Mouse (Mus musculus): Measurements from ENCODE around the gene Pigm.

Gene Pigm

DNA sequence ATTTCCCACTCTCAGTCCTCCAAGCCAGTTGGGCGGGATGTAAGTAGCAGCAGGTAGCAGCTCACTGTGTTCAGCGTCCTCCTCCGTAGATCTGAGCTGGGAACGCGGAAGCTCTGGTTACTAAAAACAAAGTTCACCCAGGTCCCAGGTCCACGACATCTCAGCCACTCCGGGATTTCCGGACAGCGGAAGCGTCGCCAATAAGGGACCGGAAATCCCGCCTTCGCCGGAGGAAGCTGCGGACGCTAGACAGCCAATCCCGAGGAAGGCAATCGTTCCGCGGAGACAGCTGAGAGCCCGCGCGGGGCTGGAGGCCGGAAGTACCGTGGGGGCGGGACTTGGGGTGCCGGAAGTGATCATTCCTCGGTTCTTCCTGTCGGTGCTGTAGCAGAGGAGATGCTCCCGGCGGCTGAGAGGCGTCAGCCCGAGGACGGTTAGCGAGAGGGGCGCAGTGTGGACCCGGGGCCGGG, at the start of gene Pigm:
Pigm (plus strand) TSS at position 349 of the 470 bp plus-strand sequence.
- DNase-seq = peak; percentile 97

DNA sequence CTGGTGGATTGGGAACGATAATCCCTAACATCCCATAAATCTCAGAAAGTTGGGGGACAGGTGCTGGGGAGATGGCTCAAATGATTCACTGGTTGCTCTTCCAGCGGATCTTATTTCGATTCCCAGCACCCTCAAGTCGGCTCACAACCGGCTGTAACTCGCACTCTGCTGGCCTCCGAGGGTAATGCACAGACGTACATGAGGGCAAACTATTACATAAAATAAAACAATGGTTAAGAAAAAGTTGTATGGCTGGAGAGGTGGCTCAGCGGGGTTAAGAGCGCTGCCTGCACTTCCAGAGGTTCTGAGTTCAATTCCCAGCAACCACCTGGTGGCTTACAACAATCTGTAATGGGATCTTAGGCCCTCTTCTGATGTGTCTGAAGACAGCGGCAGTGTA, 49.7 kb upstream of the Pigm start:
- no peak for DNase-seq

DNA sequence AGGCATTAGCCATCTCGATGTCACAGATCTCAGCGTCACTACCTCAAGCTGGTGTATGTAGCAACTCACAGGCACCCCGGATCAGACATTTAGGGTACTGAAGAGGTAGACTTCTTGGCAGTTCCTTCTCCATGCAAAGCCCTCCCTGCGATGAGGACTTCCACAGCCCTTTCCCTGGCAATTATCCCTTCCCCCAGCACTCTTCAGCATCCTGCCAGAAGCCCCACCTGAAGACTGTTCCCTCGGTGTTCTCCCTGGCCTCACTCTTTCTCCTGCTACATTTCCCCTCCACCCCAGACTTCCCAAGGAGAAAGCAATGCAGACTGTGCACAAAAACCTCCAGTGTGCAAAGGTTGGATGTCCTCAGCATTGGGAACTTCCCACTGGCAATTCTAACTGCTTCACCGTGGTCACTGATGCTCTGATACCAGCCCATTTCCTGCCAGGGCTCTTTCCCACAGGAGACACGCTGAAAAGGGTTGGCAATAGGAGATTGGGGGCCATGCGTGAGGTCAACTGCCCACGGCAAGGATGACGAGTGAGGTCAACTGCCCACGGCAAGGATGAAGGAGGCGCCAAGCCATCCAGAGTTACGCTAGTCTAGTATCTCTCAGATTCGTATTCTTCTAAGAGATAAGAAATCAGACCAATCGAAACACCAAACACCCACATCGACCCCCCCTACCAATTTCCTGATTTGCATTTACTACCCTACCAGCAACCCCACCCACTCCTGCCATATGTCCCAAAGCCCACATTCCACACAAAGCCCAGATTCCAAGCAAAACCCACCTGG, 48.9 kb upstream of the Pigm start:
- peak; percentile 61 for DNase-seq

DNA sequence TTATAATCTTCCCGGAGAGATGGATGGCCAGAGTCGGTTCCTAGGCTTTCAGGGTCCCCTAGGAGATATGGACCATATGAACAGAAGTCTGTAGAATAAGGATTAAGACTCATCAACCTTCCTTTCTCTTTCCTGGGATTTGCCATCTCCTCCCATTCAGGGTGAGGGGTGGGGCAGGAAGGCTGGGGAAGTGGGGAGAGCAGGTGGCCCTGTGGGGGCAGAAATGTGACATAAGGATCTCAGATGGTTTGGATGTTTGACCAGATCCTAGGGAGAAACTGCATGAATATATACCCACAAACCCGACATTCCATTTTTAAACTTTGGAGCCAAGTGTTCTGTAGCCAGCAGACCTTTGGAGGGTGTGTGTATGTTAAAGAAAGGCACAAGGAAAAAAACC, 48.3 kb upstream of the Pigm start:
- DNase-seq = no peak

DNA sequence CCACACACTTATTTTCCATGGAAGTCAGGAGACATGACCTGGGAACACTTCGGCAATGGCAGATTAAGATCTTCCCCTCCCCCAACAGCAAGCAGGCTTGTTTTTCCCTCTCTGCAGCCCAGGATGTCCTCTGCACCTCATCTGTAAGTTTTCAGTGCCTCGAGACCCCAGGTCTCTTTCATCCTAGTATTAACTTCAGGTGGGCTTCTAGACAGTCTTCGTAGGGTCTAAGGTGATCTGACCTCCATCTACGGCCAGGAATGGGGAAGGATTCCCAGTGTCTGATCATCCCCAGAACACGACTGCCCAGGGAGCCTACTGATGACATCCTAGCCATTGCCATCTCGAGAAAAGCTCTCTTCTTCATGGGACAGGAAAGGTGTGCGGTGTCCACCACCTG, 47.9 kb upstream of the Pigm start:
- DNase-seq = no peak

DNA sequence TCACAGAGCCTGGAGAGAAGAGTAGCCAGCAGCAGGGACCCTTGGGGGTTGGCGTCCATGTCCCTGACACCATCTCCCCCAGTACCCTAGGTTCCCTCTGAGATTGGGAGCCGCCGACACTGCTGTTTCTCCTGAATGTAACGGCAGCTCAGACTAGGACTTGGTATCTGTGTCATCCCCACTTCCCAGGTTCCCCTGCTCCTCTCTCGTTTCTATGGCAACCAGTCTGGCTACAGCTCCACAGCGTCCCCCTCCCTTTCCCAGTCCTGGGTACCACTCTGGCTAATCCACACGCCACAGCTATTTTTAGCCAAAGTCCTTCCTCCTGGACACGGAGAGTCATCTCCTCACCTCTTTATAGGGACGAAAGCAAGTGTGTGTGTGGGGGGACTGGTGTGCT, 47.2 kb upstream of the Pigm start, which contains the start of gene Kcnj9:
Kcnj9 (minus strand) TSS at position 188 of the 400 bp plus-strand sequence.
- peak; percentile 83 for DNase-seq

DNA sequence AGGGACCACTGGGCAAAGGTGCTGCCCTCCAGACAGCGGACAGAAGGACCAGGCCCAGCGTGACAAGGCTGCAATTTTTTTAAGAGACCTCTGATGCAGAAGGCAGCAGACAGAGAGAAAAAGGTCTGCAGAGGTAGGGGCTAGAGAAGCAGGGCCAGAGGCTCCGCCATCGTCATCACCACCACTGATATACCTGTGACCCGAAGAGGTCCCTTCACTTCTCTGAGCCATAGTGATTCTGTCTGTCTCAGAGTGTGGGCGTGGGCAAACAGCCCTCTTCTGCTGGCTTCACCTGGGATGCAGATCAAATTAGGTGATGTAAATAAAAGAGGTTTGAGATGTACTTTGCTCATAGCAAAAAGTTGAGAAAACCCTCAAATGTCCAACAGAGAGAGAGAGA, 46.7 kb upstream of the Pigm start:
- DNase-seq = no peak

DNA sequence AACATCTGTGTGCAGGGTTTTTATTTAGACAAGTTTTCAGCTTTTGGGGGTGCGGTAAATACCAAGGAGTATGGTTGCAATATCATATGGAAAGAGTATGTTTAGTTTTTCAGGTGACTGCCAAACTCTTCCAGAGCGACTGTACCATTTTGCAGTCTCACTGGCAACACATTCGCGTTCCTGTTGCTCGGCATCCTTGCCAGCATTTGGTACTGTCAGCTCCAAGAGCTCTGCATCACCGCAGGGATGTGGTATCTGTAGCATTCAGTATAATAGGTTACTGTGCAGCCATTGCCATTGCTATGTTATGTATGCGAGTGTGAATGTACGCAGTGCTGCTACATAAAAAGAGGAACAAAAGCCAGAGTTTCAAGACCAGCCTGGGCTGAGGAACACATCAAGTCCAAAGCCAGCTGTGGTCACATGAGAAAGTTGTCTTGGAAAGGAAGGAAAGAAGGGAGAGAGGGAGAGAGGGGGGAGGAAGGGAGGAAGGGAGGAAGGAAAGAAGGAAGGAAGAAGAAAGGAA, 44.9 kb upstream of the Pigm start:
- DNase-seq = peak; percentile 48

DNA sequence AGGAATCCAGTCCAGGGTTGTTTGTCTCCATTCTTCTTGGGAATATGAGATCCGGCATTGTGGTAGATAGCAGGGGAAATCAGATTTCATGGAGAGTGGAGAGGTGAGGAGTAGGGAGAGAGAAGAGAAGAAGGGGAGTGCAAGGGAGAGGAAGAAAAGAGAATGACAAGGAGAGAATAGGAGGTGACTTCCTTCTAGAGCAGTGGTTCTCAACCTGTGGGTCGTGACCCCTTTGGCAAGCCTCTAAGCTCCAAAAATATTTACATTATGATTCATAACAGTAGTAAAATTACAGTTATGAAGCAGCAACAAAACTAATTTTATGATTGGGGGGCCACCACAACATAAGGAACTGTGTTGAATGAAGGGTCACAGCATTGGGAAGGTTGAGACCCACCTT, 43.4 kb upstream of the Pigm start:
- no peak for DNase-seq

DNA sequence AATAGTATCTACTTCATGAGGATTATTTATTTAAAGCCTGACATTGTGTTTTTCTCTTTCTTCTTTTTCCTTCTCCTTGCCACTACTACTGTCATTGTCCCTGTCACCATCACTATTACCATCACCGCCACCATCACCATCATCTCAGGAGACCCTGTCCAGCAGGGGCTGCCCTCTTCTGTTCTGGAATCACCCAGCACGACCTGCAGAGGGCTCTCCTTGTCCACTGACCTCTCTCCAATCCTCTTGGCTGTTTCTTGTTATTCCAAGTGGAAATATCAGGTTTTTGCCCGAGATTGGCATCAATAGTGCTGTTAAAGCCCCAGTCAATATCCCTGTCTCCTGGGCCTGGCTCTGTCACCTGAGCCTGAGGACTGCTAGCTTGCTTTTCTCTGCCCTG, 42.8 kb upstream of the Pigm start:
- no peak for DNase-seq

DNA sequence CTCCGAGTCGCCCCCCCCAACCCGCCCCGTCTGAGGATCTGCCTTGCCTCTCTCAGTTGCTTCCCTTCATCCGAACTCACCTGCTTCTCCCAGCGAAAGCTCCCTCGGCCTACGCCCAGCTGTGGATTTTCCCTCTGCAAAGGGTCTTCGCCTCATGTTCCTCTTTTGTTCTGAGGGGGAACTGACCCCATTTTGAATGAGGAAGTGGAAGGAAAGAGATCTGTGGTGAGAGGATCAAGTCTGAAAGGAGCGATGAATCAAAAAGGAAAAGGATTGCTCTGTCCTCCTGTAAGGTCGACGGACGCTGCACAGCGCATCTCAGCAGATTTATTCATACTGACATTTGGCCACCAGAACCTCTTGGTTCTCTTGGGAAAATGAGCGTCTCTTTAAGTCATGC, 40.5 kb upstream of the Pigm start:
- no peak for DNase-seq

DNA sequence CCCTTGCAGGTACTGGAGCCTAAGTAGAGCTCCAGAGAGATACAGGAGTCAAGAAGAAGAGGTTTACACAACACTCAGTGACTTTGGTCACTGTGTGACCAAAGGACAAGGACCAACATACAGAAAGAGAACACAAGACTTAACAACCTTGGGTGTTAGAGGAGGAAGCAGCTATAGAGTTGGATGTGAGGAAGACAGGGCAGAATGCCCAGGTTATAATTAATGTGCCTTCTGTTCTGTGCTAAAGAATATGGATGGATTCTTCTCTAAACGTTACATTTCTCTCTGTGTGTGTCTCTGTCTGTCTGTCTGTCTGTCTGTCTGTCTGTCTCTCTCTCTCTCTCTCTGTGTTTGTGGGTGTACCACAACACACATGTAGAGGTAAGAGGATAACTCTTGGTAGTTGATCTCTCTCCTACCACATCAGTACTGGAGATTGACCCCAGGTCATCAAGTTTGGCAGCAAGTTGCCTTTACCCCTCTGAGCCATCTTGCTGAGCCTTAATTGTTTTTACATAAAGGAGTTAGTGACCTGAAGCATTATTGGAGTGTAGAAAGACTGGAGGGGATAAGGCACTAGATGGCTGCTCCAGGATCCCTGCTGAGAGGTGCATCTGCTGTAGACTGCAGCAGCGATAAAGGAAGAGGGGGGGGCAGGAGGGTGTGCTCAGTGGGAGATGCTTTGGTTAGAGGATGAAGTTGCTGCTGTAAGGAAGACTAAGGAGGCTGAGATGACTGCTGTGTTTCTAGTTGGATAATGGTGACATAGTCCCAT, 38.7 kb upstream of the Pigm start:
- DNase-seq = no peak

DNA sequence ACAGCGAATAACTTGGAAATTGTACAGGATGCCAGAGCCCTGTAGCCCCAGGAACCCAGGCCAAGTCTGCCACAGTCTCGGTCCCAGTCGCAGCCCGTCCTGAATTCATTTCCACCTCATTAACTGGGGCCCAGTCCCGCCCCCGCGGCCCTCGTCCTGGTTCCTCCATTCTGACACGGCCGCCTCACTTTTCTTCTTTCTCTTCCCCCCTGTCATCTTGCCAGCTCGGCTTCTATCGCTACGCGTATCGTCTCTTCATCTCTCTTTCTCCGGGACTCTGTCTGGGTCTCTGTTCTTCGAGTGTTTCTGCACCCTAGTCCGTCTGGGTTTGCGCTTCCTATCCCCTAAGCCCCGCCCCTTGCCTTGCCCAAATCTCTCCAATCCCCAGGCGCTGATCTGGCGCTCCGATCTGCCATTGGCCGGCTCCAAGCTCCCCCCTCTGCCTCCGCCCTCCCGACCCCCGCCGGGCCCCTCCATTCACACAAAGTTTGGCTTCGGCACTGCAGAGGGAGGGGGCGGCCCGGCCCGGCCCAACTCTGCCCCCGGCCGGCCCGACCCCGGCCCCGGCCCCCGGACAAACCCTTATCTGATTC, 35.5 kb upstream of the Pigm start, which contains the start of gene Kcnj10:
Kcnj10 (plus strand) TSS at position 482 of the 593 bp plus-strand sequence.
- peak; percentile 73 for DNase-seq

DNA sequence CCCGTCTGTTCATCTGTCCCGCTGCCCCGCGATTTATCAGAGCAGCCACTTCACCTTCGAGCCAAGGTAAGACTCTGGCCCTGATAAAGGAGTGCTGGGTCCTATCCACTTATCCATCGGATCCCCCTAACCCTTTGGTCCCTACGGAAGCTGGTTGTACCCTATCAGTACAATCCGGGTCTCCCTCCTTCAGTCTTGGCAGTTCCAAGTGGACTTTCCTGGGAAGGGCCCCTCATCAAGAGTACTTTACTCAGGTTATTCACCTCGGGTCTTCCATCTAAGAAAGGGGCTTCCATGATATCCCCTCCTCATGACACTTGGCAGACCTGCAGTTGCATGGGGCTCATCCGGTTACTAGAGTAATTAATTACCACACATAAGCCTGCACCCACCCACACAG, 35.0 kb upstream of the Pigm start:
- DNase-seq = no peak

DNA sequence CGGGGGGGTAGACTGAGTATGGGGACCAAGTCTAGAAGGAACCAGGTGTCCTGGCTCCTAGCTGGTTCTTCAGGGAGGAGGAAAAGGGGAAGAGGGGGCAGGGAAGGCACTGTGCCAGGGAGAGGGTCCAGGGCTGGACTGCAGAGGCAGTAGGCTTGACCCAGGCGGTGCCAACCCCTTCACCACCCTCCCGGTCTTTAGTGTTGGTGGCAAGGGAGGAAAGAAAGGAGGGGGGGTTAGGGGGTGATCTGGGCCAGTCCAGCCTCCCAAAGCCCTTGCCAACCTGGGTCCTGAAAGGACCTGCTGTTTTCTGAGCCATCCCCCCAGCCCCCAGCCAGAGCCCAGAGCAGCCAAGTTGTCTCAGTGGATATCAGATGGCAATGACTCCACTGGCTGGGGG, 33.6 kb upstream of the Pigm start:
- peak; percentile 55 for DNase-seq

DNA sequence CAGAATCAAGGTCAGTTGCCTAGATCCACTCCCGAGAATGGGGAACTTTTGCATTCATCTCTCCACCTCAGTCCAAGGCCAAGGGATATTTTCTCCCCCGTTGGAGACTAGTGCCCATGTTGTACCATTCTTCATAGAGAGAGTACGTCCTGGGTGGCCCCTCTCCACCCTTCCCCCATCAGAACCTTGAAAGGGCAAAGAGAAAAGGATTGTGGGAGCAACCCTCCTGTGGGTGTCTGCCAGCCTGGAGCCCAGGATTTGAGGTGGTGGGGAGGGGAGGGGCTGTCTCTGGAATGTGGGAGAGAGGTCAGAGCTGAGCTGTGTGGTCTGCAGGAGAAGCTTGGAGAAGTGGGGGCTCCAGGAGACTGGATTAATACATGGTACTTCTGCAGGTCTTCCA, 32.4 kb upstream of the Pigm start:
- DNase-seq = no peak

DNA sequence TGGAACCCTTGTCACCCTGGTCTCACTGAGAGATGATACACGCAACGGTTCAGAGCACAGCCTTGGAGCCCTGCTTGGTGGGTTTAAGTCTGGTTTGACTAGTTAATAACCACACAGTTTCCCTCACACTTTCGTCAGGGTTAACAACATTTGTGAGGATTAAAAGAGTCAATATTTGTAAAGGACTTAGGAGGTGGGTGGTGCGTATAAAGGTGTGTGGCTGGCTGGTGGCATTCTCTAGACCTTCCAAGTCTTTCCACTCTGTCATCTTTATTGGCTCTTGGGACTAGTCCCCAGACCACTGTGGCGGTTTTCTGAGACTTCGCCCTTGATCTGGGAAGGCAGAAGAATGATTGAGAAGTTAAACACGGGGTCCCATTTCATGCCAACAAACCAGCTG, 31.5 kb upstream of the Pigm start:
- no peak for DNase-seq

DNA sequence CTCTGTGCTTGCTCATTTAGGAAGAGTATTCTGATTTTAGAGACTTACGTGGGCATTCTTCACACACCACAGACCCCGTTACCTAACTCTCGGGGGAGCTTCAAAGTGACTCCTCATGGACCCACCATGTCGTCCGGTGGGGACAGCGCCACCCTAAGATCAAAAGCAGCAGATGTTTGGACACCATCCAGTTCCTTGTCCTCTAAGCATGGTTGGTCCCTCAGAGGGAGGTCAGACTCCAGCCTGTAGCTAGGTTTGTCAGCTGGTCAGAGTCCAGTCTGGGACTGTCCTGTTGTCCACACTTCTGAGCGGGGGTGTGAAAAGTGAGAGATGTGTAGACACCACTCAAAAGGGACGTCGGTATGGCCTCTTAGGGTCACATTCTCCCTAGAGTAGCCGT, 29.6 kb upstream of the Pigm start:
- no peak for DNase-seq

DNA sequence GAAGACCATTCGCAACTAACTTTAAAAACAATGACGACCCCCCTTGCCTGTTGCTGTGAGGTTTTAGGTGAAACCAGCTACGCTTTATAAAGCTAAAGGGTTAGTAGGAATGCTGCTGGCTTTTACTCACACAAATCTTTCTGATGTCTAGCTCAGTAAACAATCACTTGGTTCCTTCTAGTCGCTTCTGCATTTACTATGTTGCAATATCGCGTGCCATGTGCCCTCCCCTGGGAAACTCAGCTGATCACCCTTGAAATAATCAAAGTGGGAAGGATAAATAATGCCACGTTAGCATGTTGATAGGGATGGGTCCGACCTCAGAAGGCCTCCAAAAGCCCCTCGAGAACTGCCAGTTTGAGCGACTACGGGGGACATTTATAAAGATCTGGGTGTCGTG, 29.0 kb upstream of the Pigm start:
- no peak for DNase-seq

DNA sequence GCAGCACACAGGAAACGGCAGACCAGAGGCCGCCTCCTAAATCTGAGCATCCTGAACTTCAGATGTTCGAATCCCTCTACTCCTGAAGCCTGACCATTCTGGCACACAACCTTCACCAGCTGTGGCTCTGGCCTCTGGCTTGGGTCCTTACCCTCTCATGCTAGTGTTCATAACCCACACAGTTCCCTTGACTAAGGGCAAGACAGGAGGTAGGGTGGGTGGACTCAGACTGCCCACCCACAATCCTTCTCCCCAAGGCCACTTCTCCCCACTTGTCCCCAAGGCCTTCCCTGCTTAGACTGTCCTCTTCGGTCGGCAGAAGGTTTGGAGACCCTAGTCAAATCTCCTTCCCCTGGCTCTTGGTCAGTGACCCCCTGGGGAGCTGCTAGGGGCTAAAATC, 26.8 kb upstream of the Pigm start:
- no peak for DNase-seq

DNA sequence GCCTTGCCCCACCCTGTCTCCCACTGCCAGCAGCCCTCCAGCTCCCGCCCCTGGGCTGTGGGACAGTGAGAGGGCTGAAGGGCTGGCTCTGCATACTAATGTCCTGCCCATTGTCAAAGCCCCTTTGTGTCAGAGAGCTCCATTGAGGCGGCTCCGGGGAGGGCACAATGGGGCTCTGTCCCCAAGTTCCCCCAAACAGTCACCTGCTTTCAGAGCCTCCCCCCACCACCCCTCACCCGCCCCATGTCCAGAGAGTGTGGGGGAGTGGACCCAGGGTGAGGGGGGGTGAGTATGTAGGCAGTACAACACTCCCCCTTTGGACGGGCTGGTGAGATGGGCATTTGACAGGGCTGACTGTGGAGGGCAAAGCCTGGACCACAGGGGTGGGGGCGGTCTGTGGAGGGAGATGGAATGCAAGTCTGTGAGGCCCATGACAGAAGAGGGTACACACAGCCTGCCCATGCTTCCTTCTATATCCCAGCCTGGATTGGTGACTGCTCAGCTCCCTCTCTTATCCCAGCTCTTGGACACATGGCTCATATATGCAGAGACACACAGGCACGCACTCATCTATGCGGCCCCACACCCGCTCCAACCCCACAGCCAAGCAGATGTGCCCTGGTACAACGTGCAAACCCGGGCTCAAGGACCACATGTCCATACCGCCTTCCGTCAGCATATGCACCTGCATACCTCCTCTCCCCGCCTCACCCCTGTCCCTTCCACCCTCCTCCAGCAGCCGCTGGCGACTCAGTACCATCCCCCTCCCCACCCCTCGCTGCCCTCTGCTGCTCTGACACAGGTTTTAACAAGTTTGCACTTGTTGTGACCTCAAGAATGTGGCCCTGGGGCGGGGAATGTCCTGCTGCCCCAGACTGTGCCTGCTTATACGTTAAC, 26.2 kb upstream of the Pigm start:
- DNase-seq = peak; percentile 61

DNA sequence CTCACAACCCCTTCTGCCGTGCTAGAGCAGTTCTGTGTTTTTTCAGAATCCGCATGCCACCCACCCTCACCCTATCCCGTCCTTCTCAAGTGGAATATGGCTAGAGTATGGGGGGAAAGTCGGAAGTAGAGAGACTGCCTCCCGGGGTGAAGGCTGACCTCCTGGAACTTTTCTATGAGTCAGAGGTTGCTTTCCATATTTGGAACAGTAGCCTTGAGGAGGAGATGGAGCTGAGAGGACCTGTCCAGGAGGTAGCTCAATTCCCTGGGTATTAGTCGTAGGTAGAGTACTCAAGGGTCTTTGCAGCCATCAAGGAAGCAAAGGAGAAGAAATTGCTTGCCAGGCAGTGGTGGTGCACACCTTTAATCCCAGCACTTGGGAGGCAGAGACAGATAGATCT, 24.3 kb upstream of the Pigm start:
- DNase-seq = no peak

Data from right cerebral cortex, postnatal 25 days (tissue).